Mouse (Mus musculus): Measurements from ENCODE around the gene 1700037H04Rik.

- TF ChIP-seq MAX (IDR thresholded peaks at IDR 0.05; ENCODE audit: low read depth) (no peak), POLR2A (IDR thresholded peaks at IDR 0.05; ENCODE audit: insufficient read length, low read depth) (no peak), SRF (IDR thresholded peaks at IDR 0.05; ENCODE audit: control insufficient read depth, insufficient read length, low read depth) (no peak), TCF12 (IDR thresholded peaks at IDR 0.05; ENCODE audit: insufficient read depth, poor library complexity, severe bottlenecking) (no peak), CEBPB (IDR thresholded peaks at IDR 0.05; ENCODE audit: insufficient read depth, poor library complexity, severe bottlenecking) (no peak), POLR2AphosphoS2 (IDR thresholded peaks at IDR 0.05; ENCODE audit: insufficient read length, low read depth) (peak; percentile 67), MYOG (IDR thresholded peaks at IDR 0.05; ENCODE audit: control insufficient read depth in 1 of 3, insufficient read depth in 1 of 3, insufficient read length in 2 of 3, low read depth in 2 of 3) (peak in 2 of 3 experiments; percentile 13 to 38)
Observed at GRCm38 (mm10) chr2:131179246-131179886, 19.5 kb upstream of the 1700037H04Rik start.

Data from myocyte (in vitro differentiated cells).